Mouse (Mus musculus): ENCODE measurements at regions not wholly inside any gene's neighbourhood (a gene's known extent, or its start where the extent isn't known, plus 50 kb on each side); places are given as distances from the start of the nearest gene placed in this dataset.

GRCm38 (mm10) chr16:77355260-77355659 is 246.6 kb downstream of the Gm11146 start:
- H3K4me1 ChIP-seq (ENCODE audit: control insufficient read depth, insufficient read depth, insufficient read length, low read length), result no peaks in the 10 kb centered on the region
- H3K27ac ChIP-seq (ENCODE audit: insufficient read depth, low read depth, low read length), result no peak overlapping the region
- TF ChIP-seq POLR2A (IDR thresholded peaks at IDR 0.05; ENCODE audit: low read depth, low read length) (no peak), CTCF (IDR thresholded peaks at IDR 0.05; ENCODE audit: extremely low read depth, insufficient read length, insufficient replicate concordance, low read depth, low read length) (no peak)
- H3K4me3 ChIP-seq (ENCODE audit: low read depth, low read length), result no peak overlapping the region
- 94% methylated on average over 5 of the region's 5 CpGs for WGBS
- H3K36me3 ChIP-seq (ENCODE audit: control insufficient read depth, insufficient read depth, low read length), result no peaks in the 10 kb centered on the region
- H3K27me3 ChIP-seq (ENCODE audit: control insufficient read depth, insufficient read depth, low read length), result no peaks in the 10 kb centered on the region

GRCm38 (mm10) chr16:77354201-77354712 is 247.6 kb downstream of the Gm11146 start:
- Histone ChIP-seq H3K36me3 (ENCODE audit: control insufficient read depth, insufficient read depth, low read length) (no peaks in the 10 kb centered on the region), H3K27ac (ENCODE audit: insufficient read depth, low read depth, low read length) (no peak overlapping the region), H3K27me3 (ENCODE audit: control insufficient read depth, insufficient read depth, low read length) (no peaks in the 10 kb centered on the region), H3K4me3 (ENCODE audit: low read depth, low read length) (no peak overlapping the region), H3K4me1 (ENCODE audit: control insufficient read depth, insufficient read depth, insufficient read length, low read length) (no peaks in the 10 kb centered on the region)
- WGBS, result 67% methylated on average over 3 of the region's 3 CpGs
- no peak for TF ChIP-seq POLR2A (IDR thresholded peaks at IDR 0.05; ENCODE audit: low read depth, low read length)

- H3K36me3 ChIP-seq (ENCODE audit: control insufficient read depth, insufficient read depth, low read length), result no peaks in the 10 kb centered on the region
- 69% methylated on average over 7 of the region's 7 CpGs for WGBS
- no peak for TF ChIP-seq POLR2A (IDR thresholded peaks at IDR 0.05; ENCODE audit: low read depth, low read length)
- H3K4me3 ChIP-seq (ENCODE audit: low read depth, low read length), result no peak overlapping the region
- H3K27ac ChIP-seq (ENCODE audit: insufficient read depth, low read depth, low read length), result no peak overlapping the region
- H3K4me1 ChIP-seq (ENCODE audit: control insufficient read depth, insufficient read depth, insufficient read length, low read length), result no peaks in the 10 kb centered on the region
- no peaks in the 10 kb centered on the region for H3K27me3 ChIP-seq (ENCODE audit: control insufficient read depth, insufficient read depth, low read length)
These were observed 255.8 kb downstream of the Gm11146 start for GRCm38 (mm10) chr16:77346128-77346527.

GRCm38 (mm10) chr16:77332285-77332684 is 269.6 kb downstream of the Gm11146 start:
- H3K36me3 ChIP-seq (ENCODE audit: control insufficient read depth, insufficient read depth, low read length), result no peaks in the 10 kb centered on the region
- no peak overlapping the region for H3K27ac ChIP-seq (ENCODE audit: insufficient read depth, low read depth, low read length)
- TF ChIP-seq CTCF (IDR thresholded peaks at IDR 0.05; ENCODE audit: extremely low read depth, insufficient read length, insufficient replicate concordance, low read depth, low read length), result no peak
- TF ChIP-seq POLR2A (IDR thresholded peaks at IDR 0.05; ENCODE audit: low read depth, low read length), result no peak
- H3K27me3 ChIP-seq (ENCODE audit: control insufficient read depth, insufficient read depth, low read length), result no peaks in the 10 kb centered on the region
- H3K4me3 ChIP-seq (ENCODE audit: low read depth, low read length), result no peak overlapping the region
- WGBS, result 82% methylated on average over 6 of the region's 6 CpGs
- no peaks in the 10 kb centered on the region; the same call in 1 of the 2 replicates for H3K4me1 ChIP-seq (ENCODE audit: control insufficient read depth, insufficient read depth, insufficient read length, low read length)

GRCm38 (mm10) chr16:77330996-77331395 is 270.9 kb downstream of the Gm11146 start:
- no peak overlapping the region for H3K27ac ChIP-seq (ENCODE audit: insufficient read depth, low read depth, low read length)
- H3K27me3 ChIP-seq (ENCODE audit: control insufficient read depth, insufficient read depth, low read length), result no peaks in the 10 kb centered on the region
- no peaks in the 10 kb centered on the region; the same call in 1 of the 2 replicates for H3K4me1 ChIP-seq (ENCODE audit: control insufficient read depth, insufficient read depth, insufficient read length, low read length)
- WGBS, result 16% methylated on average over 8 of the region's 8 CpGs
- no peaks in the 10 kb centered on the region for H3K36me3 ChIP-seq (ENCODE audit: control insufficient read depth, insufficient read depth, low read length)
- no peak overlapping the region for H3K4me3 ChIP-seq (ENCODE audit: low read depth, low read length)
- TF ChIP-seq POLR2A (IDR thresholded peaks at IDR 0.05; ENCODE audit: low read depth, low read length), result no peak
- TF ChIP-seq CTCF (IDR thresholded peaks at IDR 0.05; ENCODE audit: extremely low read depth, insufficient read length, insufficient replicate concordance, low read depth, low read length), result no peak

- Histone ChIP-seq H3K4me1 (ENCODE audit: control insufficient read depth, insufficient read depth, insufficient read length, low read length) (no peaks in the 10 kb centered on the region; the same call in 1 of the 2 replicates), H3K36me3 (ENCODE audit: control insufficient read depth, insufficient read depth, low read length) (no peaks in the 10 kb centered on the region), H3K27ac (ENCODE audit: insufficient read depth, low read depth, low read length) (no peak overlapping the region), H3K27me3 (ENCODE audit: control insufficient read depth, insufficient read depth, low read length) (no peaks in the 10 kb centered on the region), H3K4me3 (ENCODE audit: low read depth, low read length) (no peak overlapping the region)
- no peak for TF ChIP-seq CTCF (IDR thresholded peaks at IDR 0.05; ENCODE audit: extremely low read depth, insufficient read length, insufficient replicate concordance, low read depth, low read length)
- 6% methylated on average over 10 of the region's 10 CpGs for WGBS
These were observed 272.0 kb downstream of the Gm11146 start for GRCm38 (mm10) chr16:77329711-77330530.

- WGBS, result 4% methylated on average over 17 of the region's 17 CpGs
- no peak overlapping the region for H3K27ac ChIP-seq (ENCODE audit: insufficient read depth, low read depth, low read length)
- H3K4me1 ChIP-seq (ENCODE audit: control insufficient read depth, insufficient read depth, insufficient read length, low read length), result no peaks in the 10 kb centered on the region; the same call in 1 of the 2 replicates
- TF ChIP-seq CTCF (IDR thresholded peaks at IDR 0.05; ENCODE audit: extremely low read depth, insufficient read length, insufficient replicate concordance, low read depth, low read length) (no peak), POLR2A (IDR thresholded peaks at IDR 0.05; ENCODE audit: low read depth, low read length) (no peak)
- no peaks in the 10 kb centered on the region for H3K27me3 ChIP-seq (ENCODE audit: control insufficient read depth, insufficient read depth, low read length)
- H3K4me3 ChIP-seq (ENCODE audit: low read depth, low read length), result peak overlapping the region; percentile 40
- H3K36me3 ChIP-seq (ENCODE audit: control insufficient read depth, insufficient read depth, low read length), result no peaks in the 10 kb centered on the region
These were observed 272.7 kb downstream of the Gm11146 start for GRCm38 (mm10) chr16:77329160-77329691.

Data from small intestine, adult 2 months (tissue).